Mouse (Mus musculus): Measurements from ENCODE around the gene Txndc15. TPM values are rescaled to one million over a fixed set of nuclear protein-coding genes. Genes with fewer than 3 reads are reported as not detected.
"Not testable (repeated sequence)": the region's sequence is repeated elsewhere in the genome, so short reads cannot be mapped to it uniquely, and the experiment has no call there.

Txndc15 gene
- total RNA-seq (2021): 10 to 100 TPM; 68.4 to 69.2 TPM
- long read RNA-seq, experiment 1, transcript Txndc15-201 (5 exons, 1,527 nt): major isoform, 154 of 170 reads
- long read RNA-seq, experiment 1, partial matches to known transcripts: 3 of 170 reads
- long read RNA-seq, experiment 1, other reads (novel, unspliced or antisense): 13 of 170 reads
- long read RNA-seq, experiment 2, transcript Txndc15-201 (5 exons, 1,527 nt): major isoform, 124 of 143 reads
- long read RNA-seq, experiment 2, partial matches to known transcripts: 1 of 143 reads
- long read RNA-seq, experiment 2, other reads (novel, unspliced or antisense): 18 of 143 reads

DNA sequence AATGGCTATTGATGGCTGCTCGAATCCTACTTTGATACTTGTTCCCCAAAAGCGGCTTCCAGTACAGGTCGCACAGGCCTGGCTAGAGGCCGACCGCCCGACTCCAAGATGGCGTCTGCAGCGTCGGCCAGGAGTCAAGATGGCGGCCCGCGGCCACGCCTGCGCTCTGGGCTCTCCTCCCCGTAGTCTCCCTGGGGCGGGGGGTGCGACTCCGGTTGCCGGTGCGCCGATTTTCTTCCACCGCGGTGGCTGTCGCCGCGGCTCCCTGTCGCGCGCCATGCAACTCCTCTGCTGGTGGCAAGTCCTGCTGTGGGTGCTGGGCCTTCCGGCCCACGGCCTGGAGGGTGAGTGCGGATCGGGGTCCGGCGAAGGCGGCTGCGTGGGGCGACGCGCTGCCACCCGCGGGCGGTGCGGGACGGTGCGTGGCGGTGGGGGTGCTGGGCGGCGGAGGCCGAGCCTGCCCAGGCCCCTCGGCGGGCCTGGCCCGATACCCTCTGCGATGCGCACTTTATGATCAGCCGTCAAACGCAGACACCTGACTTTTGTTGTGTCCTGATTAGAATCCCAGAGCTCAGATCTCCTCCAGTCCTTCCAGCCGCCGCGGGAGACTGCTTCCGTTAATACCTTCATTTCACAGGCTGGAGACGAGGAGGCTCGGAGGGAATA, at the start of gene Txndc15:
Gene Txndc15 (plus strand): TSS at position 150 of the 666 bp plus-strand sequence.
- intact Hi-C loops (cut with DNase I): no loop called here
- DNase-seq (ENCODE audit: low spot score in 2 of 2): peak; percentile 82 to 88

DNA sequence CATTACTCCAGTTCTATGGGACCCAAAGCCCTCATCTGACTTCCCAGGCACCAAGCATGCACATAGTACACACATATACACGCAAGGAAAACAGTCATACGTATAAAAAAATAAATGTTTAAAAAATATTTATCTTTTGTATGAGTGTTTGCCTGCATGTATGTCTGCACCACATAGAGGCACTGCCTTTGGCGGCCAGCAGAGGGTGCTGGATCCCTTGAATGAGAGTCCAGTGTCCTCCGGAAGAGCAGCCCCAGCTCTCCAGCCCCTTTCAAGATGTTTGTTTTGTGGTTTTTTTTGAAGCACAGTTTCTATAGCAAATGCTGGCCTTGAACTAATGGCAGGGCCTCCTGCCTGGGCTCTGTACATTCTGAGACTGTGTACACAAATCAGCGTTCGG, 45.9 kb upstream of the Txndc15 start:
- peak; percentile 14 to 44 for DNase-seq (ENCODE audit: low spot score in 2 of 2)
- intact Hi-C loops (cut with DNase I): loop anchor here (2.0 kb wide), 1 partner anchor 58 kb away; the partner anchor contains the start of gene Pcbd2

DNA sequence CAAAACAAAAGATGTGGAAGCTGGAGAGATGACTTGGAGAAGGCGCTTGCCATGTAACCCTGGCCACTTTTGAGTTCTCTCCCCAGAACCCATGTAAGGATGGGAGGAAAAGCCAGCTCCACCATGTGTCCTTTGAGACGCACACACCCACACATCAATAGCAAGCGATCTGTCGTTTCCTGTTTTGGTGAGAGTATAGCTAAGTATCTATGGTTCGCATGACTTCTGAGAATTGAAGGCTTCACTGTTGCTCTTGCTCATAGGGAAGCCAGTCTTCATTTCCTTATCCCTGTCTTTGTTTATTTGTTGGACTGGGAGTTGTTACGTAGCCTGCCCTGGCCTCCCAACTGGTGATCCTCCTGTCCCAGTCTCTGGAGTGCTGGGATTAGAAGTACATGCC, 41.7 kb upstream of the Txndc15 start:
- no peak for DNase-seq (ENCODE audit: low spot score in 2 of 2)
- intact Hi-C loops (cut with DNase I): no loop called here

DNA sequence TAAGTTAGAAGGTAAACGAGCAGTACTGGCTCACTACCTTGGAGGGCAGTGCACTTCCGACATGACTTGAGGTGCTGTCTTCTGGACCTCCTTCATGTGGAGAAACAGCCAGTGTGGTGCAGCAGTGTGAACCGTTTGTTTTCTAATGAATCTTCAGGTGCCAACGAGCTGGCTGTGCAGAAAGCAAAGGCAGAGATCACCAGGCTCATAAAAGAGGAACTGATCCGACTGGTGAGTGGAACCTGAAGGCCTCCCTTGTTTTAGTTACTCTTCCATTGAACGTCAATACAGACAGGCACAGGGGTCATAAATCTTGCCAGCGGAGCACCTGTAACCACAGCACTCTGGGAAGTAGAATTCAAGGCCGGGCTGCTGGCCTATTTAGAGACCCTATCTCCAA, 37.1 kb upstream of the Txndc15 start:
- intact Hi-C loops (cut with DNase I): no loop called here
- no peak for DNase-seq (ENCODE audit: low spot score in 2 of 2)

DNA sequence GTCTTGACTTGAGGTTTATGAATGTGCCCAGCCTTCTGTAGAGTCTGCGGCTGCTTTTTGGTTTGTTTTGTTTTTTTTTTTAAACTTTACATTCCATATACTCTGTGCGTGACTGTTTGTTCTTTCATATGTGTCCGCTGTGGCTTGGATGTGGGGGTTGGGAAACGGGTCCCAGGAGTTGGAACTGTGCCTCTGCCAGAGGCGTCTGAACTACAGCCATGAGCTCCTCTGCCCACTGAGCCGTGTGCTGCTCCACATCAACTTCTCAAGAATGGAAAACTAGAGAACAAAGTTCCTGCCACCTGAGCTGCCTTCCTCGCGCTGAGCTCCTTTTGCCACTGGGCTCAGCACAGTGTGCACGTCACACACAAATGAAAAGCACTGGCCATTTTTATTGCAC, 32.2 kb upstream of the Txndc15 start:
- no peak for DNase-seq (ENCODE audit: low spot score in 2 of 2)
- intact Hi-C loops (cut with DNase I): loop anchor here (5.0 kb wide), 1 partner anchor 35 kb away; no protein-coding TSS in a partner anchor

DNA sequence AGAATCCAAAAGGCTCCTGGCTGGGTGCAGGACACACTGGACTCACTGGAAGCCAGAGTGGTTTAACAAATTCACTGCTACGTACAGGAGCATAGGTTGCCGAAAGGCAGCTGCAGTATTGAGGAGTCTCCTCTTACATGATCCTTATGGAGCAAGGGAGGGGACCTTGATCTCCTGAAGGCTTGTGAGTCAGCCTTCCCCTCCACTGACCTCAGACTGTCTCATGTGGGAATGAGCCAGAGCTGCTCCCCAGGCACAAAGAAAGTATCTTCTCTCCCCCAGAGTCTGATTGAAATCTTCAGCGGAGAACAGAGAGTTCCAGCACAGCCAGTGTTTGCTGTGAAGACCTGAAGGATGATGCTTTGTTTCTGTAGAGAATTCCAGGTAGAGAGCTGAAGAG, 30.9 kb upstream of the Txndc15 start:
- intact Hi-C loops (cut with DNase I): loop anchor here (5.0 kb wide), 1 partner anchor 36 kb away; no protein-coding TSS in a partner anchor
- DNase-seq (ENCODE audit: low spot score in 2 of 2): no peak

DNA sequence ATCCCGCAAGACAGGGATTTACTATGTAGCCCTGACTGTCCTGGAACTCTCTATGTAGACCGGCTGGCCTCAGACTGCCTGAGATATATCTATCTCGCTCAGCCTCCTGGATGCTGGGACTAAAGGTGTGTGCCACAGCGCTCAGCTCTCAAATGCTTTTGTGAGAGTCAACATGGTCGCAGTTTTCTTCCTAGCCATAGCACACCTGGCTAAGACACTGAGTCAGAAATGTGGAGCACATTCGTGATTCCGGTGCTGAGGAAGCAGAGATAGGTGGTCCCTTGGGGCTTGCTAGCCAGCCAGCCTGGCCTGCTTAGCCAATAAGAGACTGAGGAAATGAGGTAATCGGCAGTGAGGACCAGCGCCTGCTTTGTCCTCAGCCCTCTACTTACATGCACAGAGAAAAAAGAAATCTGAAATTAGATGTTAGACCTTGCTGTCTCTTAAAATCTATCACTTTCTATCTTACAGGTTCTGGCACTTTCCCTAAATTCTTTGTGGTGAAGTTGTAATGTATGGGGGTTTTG, 28.3 kb upstream of the Txndc15 start:
- DNase-seq (ENCODE audit: low spot score in 2 of 2): no peak
- intact Hi-C loops (cut with DNase I): no loop called here

DNA sequence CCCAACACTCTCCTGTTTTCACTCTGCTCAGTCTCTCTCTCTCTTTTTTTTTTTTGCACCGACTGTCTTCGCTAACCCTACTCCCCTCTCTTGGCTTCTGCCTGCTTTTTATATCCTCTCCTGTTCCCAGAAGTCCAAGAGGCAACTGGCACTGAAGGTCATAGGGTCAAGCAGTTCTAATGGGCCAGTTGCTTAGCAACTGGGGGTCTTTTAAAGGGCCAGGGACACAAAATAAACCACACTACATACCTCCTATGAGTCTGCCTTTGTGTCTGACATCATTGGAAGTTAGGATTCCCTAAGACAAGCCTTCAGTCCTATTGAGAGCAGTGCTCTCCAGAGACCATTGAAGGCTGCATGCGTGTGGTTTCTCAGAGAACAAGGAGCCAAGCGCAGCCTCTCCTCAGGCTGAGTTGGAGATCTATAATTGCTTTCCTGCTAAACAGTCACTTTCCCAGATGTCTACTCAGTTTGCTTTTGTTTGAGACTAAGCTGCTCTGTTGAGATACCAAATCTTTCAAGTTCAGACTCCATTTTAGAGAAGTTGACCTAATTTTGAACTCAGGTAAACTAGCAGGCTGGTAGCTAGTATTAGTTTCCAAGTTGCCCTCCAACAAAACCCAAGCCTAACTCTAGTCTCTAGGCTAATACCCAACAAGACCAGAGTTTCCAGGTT, 26.4 kb upstream of the Txndc15 start:
- intact Hi-C loops (cut with DNase I): no loop called here
- DNase-seq (ENCODE audit: low spot score in 2 of 2): no peak

DNA sequence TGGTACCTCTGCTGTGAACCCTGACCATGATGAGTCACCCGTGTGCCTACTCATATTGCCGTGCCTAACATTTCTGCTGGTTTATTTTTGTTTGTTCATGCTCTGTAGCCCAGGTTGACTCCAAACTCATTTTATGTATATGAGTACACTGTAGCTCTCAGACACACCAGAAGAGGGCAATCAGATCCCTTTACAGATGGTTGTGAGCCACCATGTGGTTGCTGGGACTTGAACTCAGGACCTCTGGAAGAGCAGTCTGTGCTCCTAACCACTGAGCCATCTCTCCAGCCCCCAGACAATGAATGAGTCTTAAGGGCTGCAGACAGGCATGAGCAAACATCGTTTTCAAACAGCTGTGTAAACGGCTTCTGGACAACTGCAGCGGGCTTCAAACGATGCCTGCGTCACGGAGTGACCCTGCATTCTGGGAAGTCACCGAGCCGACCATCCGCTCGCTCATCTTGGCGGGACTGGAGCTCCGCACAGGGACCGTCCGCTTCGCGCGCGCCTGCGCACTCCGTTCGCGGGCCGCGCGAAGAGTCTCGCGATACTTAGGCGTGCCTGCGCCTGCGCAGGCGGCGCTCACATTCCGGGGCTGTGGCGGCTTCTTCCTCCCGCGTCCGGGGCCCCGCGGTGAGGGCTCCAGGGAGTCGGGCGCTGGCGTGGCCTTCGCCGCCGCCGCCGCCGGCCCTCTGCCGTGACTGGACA, 21.8 kb upstream of the Txndc15 start, which contains the start of gene B230219D22Rik:
Gene B230219D22Rik (plus strand): TSS at position 590 of the 708 bp plus-strand sequence.
- intact Hi-C loops (cut with DNase I): loop anchor here (5.0 kb wide), 1 partner anchor 35 kb away; the partner anchor contains the start of gene Pcbd2
- DNase-seq (ENCODE audit: low spot score in 2 of 2): peak; percentile 90 to 92

DNA sequence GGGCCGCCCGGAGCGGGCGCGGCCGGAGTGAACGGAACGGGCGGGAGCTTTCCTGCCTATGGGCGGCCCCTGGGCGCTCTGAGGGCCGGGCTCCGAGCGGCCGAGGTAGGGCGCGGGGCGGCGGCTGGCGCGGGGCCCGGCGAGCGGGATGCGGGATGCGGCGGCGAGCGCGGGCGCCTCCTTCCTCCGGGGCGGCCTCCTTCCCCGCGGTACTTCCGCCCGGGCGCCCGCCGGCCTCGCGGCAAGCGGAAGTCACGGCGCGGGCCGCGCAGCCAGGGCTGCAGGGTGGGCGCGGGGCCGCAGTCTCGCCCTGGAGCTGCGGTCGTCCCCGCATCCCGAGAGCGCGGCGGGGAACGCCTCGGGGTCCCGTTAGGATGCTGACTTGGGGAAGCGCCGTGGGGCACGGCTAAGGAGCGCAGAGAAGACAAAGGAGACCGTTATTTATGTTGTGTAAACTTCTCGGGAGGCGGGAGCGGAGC, 21.2 kb upstream of the Txndc15 start:
- intact Hi-C loops (cut with DNase I): loop anchor here (5.0 kb wide), 1 partner anchor 34 kb away; the partner anchor contains the start of gene Pcbd2
- peak in 1 of 2 experiments; percentile 31 for DNase-seq (ENCODE audit: low spot score in 2 of 2)

DNA sequence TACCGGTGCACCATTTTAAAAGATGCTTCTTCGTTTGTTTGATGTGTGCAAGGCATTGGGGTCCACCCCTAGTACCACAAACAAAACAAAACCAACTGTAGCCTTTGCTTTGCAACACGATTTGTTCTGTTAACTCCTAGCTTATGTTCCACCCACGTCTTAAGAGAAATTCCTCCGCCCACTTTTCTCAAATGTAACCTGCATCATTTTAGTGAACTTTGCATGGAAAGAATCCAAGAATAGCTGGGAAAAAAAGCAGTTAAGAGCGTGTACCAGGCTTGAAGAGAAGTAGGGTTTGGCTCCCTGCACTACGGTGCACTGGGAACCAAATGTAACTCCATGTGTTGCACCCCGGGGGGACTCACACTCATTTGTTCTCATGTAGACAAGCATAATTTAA, 20.3 kb upstream of the Txndc15 start:
- intact Hi-C loops (cut with DNase I): loop anchor here (5.0 kb wide), 1 partner anchor 33 kb away; the partner anchor contains the start of gene Pcbd2
- no peak for DNase-seq (ENCODE audit: low spot score in 2 of 2)

DNA sequence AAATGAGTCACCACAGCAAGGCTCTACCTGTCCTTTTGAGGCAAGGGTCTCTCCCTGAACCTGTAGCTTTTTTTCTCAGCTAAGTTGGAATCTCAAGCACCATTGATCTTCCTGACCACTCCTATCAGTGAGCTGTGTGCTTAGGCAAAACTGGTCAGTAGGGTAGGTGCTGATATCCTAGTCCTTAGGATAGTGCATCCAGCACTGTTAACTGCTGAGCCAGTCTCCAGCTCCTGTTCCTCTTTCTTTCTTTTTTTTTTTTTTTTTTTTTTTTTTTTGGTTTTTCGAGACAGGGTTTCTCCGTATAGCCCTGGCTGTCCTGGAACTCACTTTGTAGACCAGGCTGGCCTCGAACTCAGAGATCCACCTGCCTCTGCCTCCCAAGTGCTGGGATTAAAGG, 18.5 kb upstream of the Txndc15 start:
- intact Hi-C loops (cut with DNase I): not testable (repeated sequence)

DNA sequence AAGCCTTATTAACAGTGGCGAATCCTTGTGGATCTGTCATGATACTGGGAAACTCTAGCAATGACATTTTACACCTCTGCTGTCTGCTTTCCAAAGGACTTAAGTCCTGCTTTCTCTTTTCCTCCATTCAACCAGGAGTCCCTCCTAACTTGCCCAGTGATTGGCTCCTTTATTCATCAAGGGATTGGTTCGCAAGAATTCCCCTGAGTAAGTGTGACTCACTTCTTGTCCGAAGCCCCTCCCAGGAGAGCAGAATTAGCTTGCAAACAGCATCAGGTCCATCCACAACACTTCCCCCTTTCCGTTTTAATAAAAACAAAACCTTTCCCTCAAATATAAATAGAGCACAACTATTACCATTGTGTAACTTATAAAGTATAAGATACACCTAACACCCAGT, 10.1 kb upstream of the Txndc15 start:
- intact Hi-C loops (cut with DNase I): no loop called here
- no peak for DNase-seq (ENCODE audit: low spot score in 2 of 2)

More for the DNA sequence above, 18.5 kb upstream of the Txndc15 start:
- DNase-seq (ENCODE audit: low spot score in 2 of 2): not testable (repeated sequence)

DNA sequence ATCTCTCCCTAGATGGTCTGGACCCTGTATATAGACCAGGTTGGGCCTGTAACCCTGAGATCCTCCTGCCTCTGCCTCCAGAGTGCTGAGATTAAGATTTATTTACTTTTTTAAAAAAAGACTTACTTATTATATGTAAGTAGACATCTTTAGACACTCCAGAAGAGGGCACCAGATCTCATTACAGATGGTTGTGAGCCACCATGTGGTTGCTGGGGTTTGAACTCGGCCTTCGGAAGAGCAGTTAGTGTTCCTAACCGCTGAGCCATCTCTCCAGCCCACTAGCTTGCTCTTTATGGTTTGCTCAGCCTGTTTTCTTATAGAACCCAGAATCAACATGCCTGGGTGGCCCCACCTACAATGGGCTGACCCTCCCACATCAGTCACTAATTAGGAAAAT, 1.6 kb upstream of the Txndc15 start:
- intact Hi-C loops (cut with DNase I): no loop called here
- DNase-seq (ENCODE audit: low spot score in 2 of 2): no peak

DNA sequence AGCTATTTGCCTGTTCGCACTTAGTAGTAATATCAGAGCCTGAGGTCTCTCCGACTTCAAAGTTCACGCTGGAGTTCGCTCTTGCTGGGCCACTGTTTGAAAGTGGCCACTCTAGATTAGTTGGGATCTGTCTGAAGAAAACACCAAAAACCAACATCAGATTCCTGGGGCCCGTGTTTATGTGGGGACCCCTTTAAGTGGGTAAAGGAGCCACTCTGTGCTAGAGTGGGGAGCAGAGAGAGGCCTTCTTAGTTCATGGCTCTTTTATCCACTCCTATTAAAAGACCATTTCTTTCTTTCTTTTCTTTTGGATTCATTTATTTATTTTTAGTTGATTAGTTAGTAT, 690 bp downstream of the Txndc15 start:
- intact Hi-C loops (cut with DNase I): no loop called here
- DNase-seq (ENCODE audit: low spot score in 2 of 2): no peak

DNA sequence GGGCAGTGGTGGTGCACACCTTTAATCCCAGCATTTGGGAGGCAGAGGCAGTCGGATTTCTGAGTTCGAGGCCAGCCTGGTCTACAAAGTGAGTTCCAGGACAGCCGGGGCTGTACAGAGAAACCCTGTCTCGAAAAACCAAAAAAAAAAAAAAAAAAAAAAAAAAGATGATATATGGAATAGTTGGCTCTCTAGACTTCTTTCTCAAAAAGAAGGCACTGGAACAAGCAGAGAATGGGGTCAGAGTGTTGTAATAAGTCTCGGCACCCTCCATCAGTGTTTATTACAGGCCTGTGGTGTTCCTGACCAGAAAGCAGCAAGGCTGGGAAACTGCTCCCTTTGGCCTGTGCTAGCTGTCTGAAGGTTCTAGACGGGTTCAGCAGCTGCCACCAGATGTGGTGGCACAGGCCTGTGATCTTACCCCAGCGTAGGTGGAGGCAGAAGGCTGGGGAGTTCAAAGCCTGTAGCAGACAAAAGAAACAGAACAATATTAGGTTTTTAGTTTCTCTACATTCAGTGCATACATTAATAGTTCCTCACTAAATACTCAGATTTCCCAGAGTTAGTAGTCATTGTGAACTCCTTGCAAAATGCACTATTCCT, 1.6 kb downstream of the Txndc15 start:
- intact Hi-C loops (cut with DNase I): no loop called here
- DNase-seq (ENCODE audit: low spot score in 2 of 2): no peak

DNA sequence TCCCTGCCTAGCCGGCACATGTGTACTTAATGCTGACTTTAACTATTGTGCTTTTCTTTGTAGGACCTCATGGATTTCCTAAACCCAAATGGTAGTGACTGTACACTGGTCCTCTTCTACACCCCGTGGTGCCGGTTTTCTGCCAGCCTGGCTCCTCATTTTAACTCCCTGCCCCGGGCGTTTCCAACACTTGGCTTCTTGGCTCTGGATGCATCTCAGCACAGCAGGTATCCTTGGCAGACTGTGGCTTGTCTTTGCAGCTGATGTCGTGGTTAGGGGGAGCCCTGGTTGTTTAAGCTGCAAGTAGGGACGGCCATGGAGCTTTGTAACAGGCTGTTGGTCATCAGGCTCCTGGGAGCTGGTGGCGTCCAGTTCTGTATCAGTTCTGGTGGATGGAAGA, 7.1 kb downstream of the Txndc15 start:
- intact Hi-C loops (cut with DNase I): no loop called here
- no peak for DNase-seq (ENCODE audit: low spot score in 2 of 2)

DNA sequence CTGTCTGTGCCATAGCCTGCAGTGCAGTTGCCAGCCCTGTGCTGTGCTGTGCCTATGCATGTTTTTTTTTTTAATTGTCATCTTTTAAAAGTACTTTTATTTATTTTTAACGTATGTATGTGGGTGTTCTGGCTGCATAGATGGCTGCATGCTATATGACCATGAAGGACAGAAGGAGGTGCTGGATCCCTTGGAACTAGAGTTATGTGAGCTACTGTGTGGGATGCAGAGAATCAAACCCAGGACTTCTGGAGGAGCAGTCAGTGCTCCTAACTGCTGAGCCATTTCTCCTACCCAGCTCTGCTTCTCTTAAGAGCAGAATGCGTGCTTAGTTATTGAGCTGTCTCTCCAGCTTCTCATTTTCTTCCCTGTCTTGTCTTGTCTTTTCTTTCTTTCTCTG, 7.5 kb downstream of the Txndc15 start:
- intact Hi-C loops (cut with DNase I): no loop called here
- DNase-seq (ENCODE audit: low spot score in 2 of 2): no peak

Data from left cerebral cortex, postnatal 14 days (tissue).